Mouse (Mus musculus) liver, embryonic 11.5 days (tissue): ENCODE results near the gene Lypd4. TPM values are rescaled to one million over a fixed set of nuclear protein-coding genes. Genes with fewer than 3 reads are reported as not detected.
"Not testable (repeated sequence)": the region's sequence is repeated elsewhere in the genome, so short reads cannot be mapped to it uniquely, and the experiment has no call there.

Source experiments
- ATAC-seq: fragments of 200-750 bp; cut with Nextera tagmentation; replicated peaks from 2 replicates; pipeline ENCODE4 v1.8.0; 2017; ENCODE audit warnings: moderate number of reproducible peaks, mild to moderate bottlenecking, moderate TSS enrichment, moderate library complexity; ENCODE audit not compliant: low FRiP score
- DNase-seq: peaks from one replicate; pipeline ENCODE4 v3.0.0-alpha.2; 2017; ENCODE audit warnings: low spot score
- H3K27ac ChIP-seq: fragments of 300-500 bp; sonication (generic); 2 replicates; pipeline ENCODE4 v1.5.1; 2014; ENCODE audit warnings: mild to moderate bottlenecking, low read depth, low read length, control low read depth
- H3K27me3 ChIP-seq: fragments of 300-500 bp; sonication (generic); replicated peaks from 2 replicates; pipeline ENCODE4 v1.6.1; 2014; ENCODE audit warnings: low read length, mixed read lengths; ENCODE audit not compliant: control insufficient read depth, insufficient read depth
- H3K36me3 ChIP-seq: fragments of 300-500 bp; sonication (generic); 2 replicates; pipeline ENCODE4 v1.6.1; 2014; ENCODE audit warnings: mild to moderate bottlenecking, low read length, moderate library complexity, mixed read lengths; ENCODE audit not compliant: control insufficient read depth, insufficient read depth
- H3K4me1 ChIP-seq: fragments of 300-500 bp; sonication (generic); replicated peaks from 2 replicates; pipeline ENCODE4 v1.6.1; 2014; ENCODE audit warnings: low read length, mixed read lengths; ENCODE audit not compliant: control insufficient read depth, insufficient read depth
- H3K4me2 ChIP-seq: fragments of 300-500 bp; sonication (generic); 2 replicates; pipeline ENCODE4 v1.6.1; 2014; ENCODE audit warnings: mild to moderate bottlenecking, control low read depth, moderate library complexity
- H3K4me3 ChIP-seq: fragments of 300-500 bp; sonication (generic); 2 replicates; pipeline ENCODE4 v1.5.1; 2014; ENCODE audit warnings: low read depth, low read length, control low read depth
- H3K9ac ChIP-seq: fragments of 300-500 bp; sonication (generic); 2 replicates; pipeline ENCODE4 v1.6.1; 2014; ENCODE audit warnings: low read depth, low read length, control low read depth
- H3K9me3 ChIP-seq: fragments of 300-500 bp; sonication (generic); 2 replicates; pipeline ENCODE4 v1.6.1; 2016; ENCODE audit warnings: low read length, inconsistent platforms, mixed read lengths; ENCODE audit not compliant: control insufficient read depth
- WGBS: fragments of 180-500 bp; shearing (Covaris S2); extraction: QIAGEN DNeasy Blood & Tissue Kit; methylation state at CpG from one replicate; pipeline ENCODE4 v1.1.7; 2014; 5-methylcytosine and 5-hydroxymethylcytosine counted together
- polyA plus RNA-seq: library from polyadenylated mRNA; unstranded; fragments of >200 nt; fragmentation: Nextera tagmentation; extraction: Ambion mirVana; gene quantifications from 2 replicates; pipeline ENCODE4 v1.2.1, GENCODE M21; 2014

Lypd4 gene
- polyA plus RNA-seq, 1 experiment from 2014 or later = not detected

GRCm38 (mm10) chr7:24902630-24903443, 33.1 kb upstream of the Lypd4 start, which contains the start of gene Arhgef1:
TSS of gene Arhgef1 (plus strand) at chr7:24902912.
- peaks cover 2% of the 10 kb centered on the region; the same call in 1 of the 2 replicates for H3K36me3 ChIP-seq
- peak within 1 kb of the TSS; percentile 85 for H3K4me2 ChIP-seq
- no peaks in the 10 kb centered on the region for H3K27me3 ChIP-seq
- 3% methylated on average over 59 of the region's 68 CpGs for WGBS
- ATAC-seq = peak; percentile 55
- H3K4me1 ChIP-seq = peaks cover 38% of the 10 kb centered on the region
- H3K4me3 ChIP-seq = peak within 1 kb of the TSS; percentile 80
- no peaks in the 10 kb centered on the region for H3K9me3 ChIP-seq
- peak; percentile 76 for DNase-seq
- H3K27ac ChIP-seq = peak within 1 kb of the TSS; percentile 84
- H3K9ac ChIP-seq = peak within 1 kb of the TSS; percentile 80

GRCm38 (mm10) chr7:24902264-24902629, 32.5 kb upstream of the Lypd4 start:
- 14% methylated on average over 2 of the region's 2 CpGs for WGBS
- no peaks in the 10 kb centered on the region for H3K36me3 ChIP-seq
- peaks cover 32% of the 10 kb centered on the region for H3K4me1 ChIP-seq
- ATAC-seq (no peak), DNase-seq (no peak)
- no peaks in the 10 kb centered on the region for H3K27me3 ChIP-seq
- H3K9ac ChIP-seq = peak overlapping the region; percentile 80
- H3K27ac ChIP-seq = peak overlapping the region; percentile 84
- H3K9me3 ChIP-seq = no peaks in the 10 kb centered on the region
- H3K4me2 ChIP-seq = peak overlapping the region; percentile 85
- H3K4me3 ChIP-seq = peak overlapping the region; percentile 80

GRCm38 (mm10) chr7:24901842-24902241, 32.1 kb upstream of the Lypd4 start:
- H3K4me1 ChIP-seq = peaks cover 28% of the 10 kb centered on the region
- peak overlapping the region; percentile 85 for H3K4me2 ChIP-seq
- WGBS = 36% methylated on average over 1 of the region's 1 CpGs
- DNase-seq (no peak), ATAC-seq (no peak)
- no peaks in the 10 kb centered on the region for H3K36me3 ChIP-seq
- H3K9me3 ChIP-seq = no peaks in the 10 kb centered on the region
- H3K9ac ChIP-seq = peak overlapping the region; percentile 80; the same call in 1 of the 2 replicates
- peak overlapping the region; percentile 84 for H3K27ac ChIP-seq
- no peaks in the 10 kb centered on the region for H3K27me3 ChIP-seq
- peak overlapping the region; percentile 80 for H3K4me3 ChIP-seq

- Histone ChIP-seq H3K4me3 (no peak overlapping the region), H3K9ac (no peak overlapping the region), H3K4me1 (peaks cover 20% of the 10 kb centered on the region), H3K27me3 (no peaks in the 10 kb centered on the region), H3K9me3 (no peaks in the 10 kb centered on the region), H3K27ac (no peak overlapping the region; the same call in 1 of the 2 replicates), H3K36me3 (no peaks in the 10 kb centered on the region), H3K4me2 (no peak overlapping the region)
- DNase-seq (no peak), ATAC-seq (no peak)
- 52% methylated on average over 6 of the region's 6 CpGs for WGBS
Observed at GRCm38 (mm10) chr7:24901114-24901513, 31.4 kb upstream of the Lypd4 start.

GRCm38 (mm10) chr7:24897959-24898358, 28.2 kb upstream of the Lypd4 start:
- no peak for ATAC-seq
- WGBS = 73% methylated on average over 5 of the region's 5 CpGs

GRCm38 (mm10) chr7:24897224-24897623, 27.5 kb upstream of the Lypd4 start, which contains the start of gene Cd79a:
TSS of gene Cd79a (plus strand) at chr7:24897381.
- H3K27ac ChIP-seq = no peak within 1 kb of the TSS
- no peak within 1 kb of the TSS for H3K9ac ChIP-seq
- H3K9me3 ChIP-seq = no peaks in the 10 kb centered on the region
- H3K27me3 ChIP-seq = no peaks in the 10 kb centered on the region
- H3K36me3 ChIP-seq = no peaks in the 10 kb centered on the region
- WGBS = 71% methylated on average over 12 of the region's 12 CpGs
- peaks cover 6% of the 10 kb centered on the region for H3K4me1 ChIP-seq
- DNase-seq (no peak), ATAC-seq (no peak)
- no peak within 1 kb of the TSS for H3K4me2 ChIP-seq
- H3K4me3 ChIP-seq = no peak within 1 kb of the TSS

More at GRCm38 (mm10) chr7:24897959-24898358, 28.2 kb upstream of the Lypd4 start:
- Histone ChIP-seq H3K4me3 (no peak overlapping the region), H3K36me3 (no peaks in the 10 kb centered on the region), H3K9me3 (no peaks in the 10 kb centered on the region), H3K4me1 (peaks cover 10% of the 10 kb centered on the region), H3K9ac (no peak overlapping the region), H3K27ac (no peak overlapping the region), H3K4me2 (no peak overlapping the region), H3K27me3 (no peaks in the 10 kb centered on the region)
- DNase-seq = no peak

GRCm38 (mm10) chr7:24896269-24896668, 26.5 kb upstream of the Lypd4 start:
- DNase-seq = no peak
- WGBS = 87% methylated on average over 8 of the region's 8 CpGs
- ATAC-seq = no peak
- no peak overlapping the region for H3K4me3 ChIP-seq
- no peaks in the 10 kb centered on the region for H3K27me3 ChIP-seq
- H3K9me3 ChIP-seq = no peaks in the 10 kb centered on the region
- H3K27ac ChIP-seq = no peak overlapping the region
- H3K4me1 ChIP-seq = no peaks in the 10 kb centered on the region
- H3K4me2 ChIP-seq = no peak overlapping the region
- H3K9ac ChIP-seq = no peak overlapping the region
- no peaks in the 10 kb centered on the region for H3K36me3 ChIP-seq

GRCm38 (mm10) chr7:24895749-24896148, 26.0 kb upstream of the Lypd4 start:
- H3K4me1 ChIP-seq, H3K36me3 ChIP-seq, DNase-seq, H3K27me3 ChIP-seq, ATAC-seq, H3K4me2 ChIP-seq, H3K27ac ChIP-seq, H3K4me3 ChIP-seq, H3K9ac ChIP-seq, H3K9me3 ChIP-seq: not testable (repeated sequence)
- whole genome bisulfite sequencing = 82% methylated on average over 2 of the region's 2 CpGs

- H3K4me2 ChIP-seq = no peak overlapping the region
- DNase-seq = no peak
- H3K27ac ChIP-seq = no peak overlapping the region
- no peak overlapping the region for H3K4me3 ChIP-seq
- peaks cover 12% of the 10 kb centered on the region for H3K4me1 ChIP-seq
- H3K9ac ChIP-seq = no peak overlapping the region
- no peaks in the 10 kb centered on the region for H3K9me3 ChIP-seq
- WGBS = 75% methylated on average over 2 of the region's 2 CpGs
- H3K36me3 ChIP-seq = peaks cover 30% of the 10 kb centered on the region
- ATAC-seq = no peak
- no peaks in the 10 kb centered on the region for H3K27me3 ChIP-seq
Observed at GRCm38 (mm10) chr7:24892125-24892583, 22.4 kb upstream of the Lypd4 start.
